Mouse (Mus musculus) midbrain, embryonic 13.5 days (tissue): ENCODE measurements around the gene Elobl. TPM values are rescaled to one million over a fixed set of nuclear protein-coding genes. Genes with fewer than 3 reads are reported as not detected.

Experiments
- ATAC-seq: fragments of 200-750 bp; cut with Nextera tagmentation; 2 replicates; pipeline ENCODE4 v1.8.0; 2017; ENCODE audit warnings: mild to moderate bottlenecking, moderate TSS enrichment, moderate library complexity
- H3K27ac ChIP-seq: fragments of 300-500 bp; sonication (generic); 2 replicates; pipeline ENCODE4 v1.5.1; 2015; ENCODE audit warnings: inconsistent platforms, mild to moderate bottlenecking, moderate library complexity
- H3K27me3 ChIP-seq: fragments of 300-500 bp; sonication (generic); 2 replicates; pipeline ENCODE4 v1.6.1; 2015; ENCODE audit warnings: mild to moderate bottlenecking, inconsistent platforms
- H3K36me3 ChIP-seq: fragments of 300-500 bp; sonication (generic); 2 replicates; pipeline ENCODE4 v1.6.1; 2015; ENCODE audit warnings: mild to moderate bottlenecking, inconsistent platforms
- H3K4me1 ChIP-seq: fragments of 300-500 bp; sonication (generic); replicated peaks from 2 replicates; pipeline ENCODE4 v1.6.1; 2015; ENCODE audit warnings: inconsistent platforms
- H3K4me2 ChIP-seq: fragments of 300-500 bp; sonication (generic); replicated peaks from 2 replicates; pipeline ENCODE4 v1.6.1; 2015; ENCODE audit warnings: moderate library complexity, mild to moderate bottlenecking, inconsistent platforms
- H3K4me3 ChIP-seq: fragments of 300-500 bp; sonication (generic); replicated peaks from 2 replicates; pipeline ENCODE4 v1.5.1; 2015; ENCODE audit warnings: mild to moderate bottlenecking, inconsistent platforms
- H3K9ac ChIP-seq: fragments of 300-500 bp; sonication (generic); replicated peaks from 2 replicates; pipeline ENCODE4 v1.6.1; 2015; ENCODE audit warnings: mild to moderate bottlenecking, inconsistent platforms
- H3K9me3 ChIP-seq: fragments of 300-500 bp; sonication (generic); 2 replicates; pipeline ENCODE4 v1.6.1; 2016; ENCODE audit warnings: mild to moderate bottlenecking, inconsistent platforms
- WGBS: fragments of 180-500 bp; shearing (Covaris S2); methylation state at CpG from one replicate; pipeline ENCODE4 v1.1.7; 2015; 5-methylcytosine and 5-hydroxymethylcytosine counted together
- polyA plus RNA-seq: library from polyadenylated mRNA; unstranded; fragments of >200 nt; fragmentation: Nextera tagmentation; extraction: Ambion mirVana; gene quantifications from 2 replicates; pipeline ENCODE4 v1.2.1, GENCODE M21; 2015

Elobl gene
- not detected in 2 replicates for polyA plus RNA-seq

DNA sequence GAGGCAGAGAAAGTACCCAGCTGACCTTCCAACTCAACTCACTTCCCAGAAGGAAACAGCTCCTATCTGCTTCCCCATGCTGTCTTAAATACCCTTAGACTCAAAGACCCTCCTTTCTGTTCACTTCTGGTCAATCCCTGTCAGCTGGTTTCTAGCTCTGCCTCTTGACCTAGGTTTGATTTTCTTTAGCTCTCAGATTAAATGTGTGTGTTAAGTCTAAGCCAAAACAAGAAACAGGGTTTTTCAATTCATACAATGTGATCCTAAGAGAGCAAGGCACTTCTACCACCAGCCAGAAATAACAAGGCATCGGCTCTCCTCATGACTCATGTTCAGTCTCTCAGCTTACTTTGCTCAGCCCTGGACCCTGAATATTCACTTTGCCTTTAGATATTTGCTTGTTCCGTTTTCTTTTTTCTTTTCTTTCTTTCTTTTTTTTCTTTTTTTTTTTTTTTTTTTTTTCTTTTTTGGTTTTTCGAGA is at the start of gene Elobl:
Gene Elobl, minus strand, starts transcription at position 51 of the 481 bp plus-strand sequence.
- no peak for ATAC-seq
- Histone ChIP-seq H3K27ac (no peak within 1 kb of the TSS), H3K9me3 (no peaks in the 10 kb centered on the region), H3K9ac (no peak within 1 kb of the TSS), H3K4me1 (no peaks in the 10 kb centered on the region), H3K27me3 (no peaks in the 10 kb centered on the region), H3K36me3 (no peaks in the 10 kb centered on the region), H3K4me2 (no peak within 1 kb of the TSS), H3K4me3 (no peak within 1 kb of the TSS)
- 97% methylated on average over 2 of the region's 3 CpGs for WGBS

DNA sequence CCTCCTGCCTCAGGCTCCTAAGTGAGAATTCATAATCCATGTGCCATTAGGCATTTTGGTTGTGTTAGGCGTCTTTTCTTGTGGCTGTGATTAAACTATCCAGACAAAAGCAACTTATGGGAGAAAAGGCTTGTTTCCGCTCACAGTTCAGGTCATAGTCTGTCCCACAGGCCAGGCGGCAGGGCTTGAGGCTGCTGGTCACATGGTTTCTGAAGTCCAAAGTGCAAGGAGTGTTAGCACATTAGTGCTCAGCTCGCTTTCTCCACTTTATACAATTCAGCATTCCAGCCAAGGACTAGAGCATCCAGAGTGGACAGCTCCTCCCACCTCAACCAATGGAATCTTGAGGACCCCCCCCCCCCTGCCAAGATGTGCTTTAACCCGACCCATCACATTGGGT is 45.5 kb upstream of the Elobl start:
- H3K27ac ChIP-seq: no peak overlapping the region
- H3K9me3 ChIP-seq: no peaks in the 10 kb centered on the region
- no peak overlapping the region for H3K4me2 ChIP-seq
- no peak for ATAC-seq
- H3K36me3 ChIP-seq: no peaks in the 10 kb centered on the region
- no peaks in the 10 kb centered on the region for H3K27me3 ChIP-seq
- 88% methylated on average over 5 of the region's 5 CpGs for WGBS
- H3K4me1 ChIP-seq: no peaks in the 10 kb centered on the region
- H3K4me3 ChIP-seq: no peak overlapping the region
- H3K9ac ChIP-seq: no peak overlapping the region

DNA sequence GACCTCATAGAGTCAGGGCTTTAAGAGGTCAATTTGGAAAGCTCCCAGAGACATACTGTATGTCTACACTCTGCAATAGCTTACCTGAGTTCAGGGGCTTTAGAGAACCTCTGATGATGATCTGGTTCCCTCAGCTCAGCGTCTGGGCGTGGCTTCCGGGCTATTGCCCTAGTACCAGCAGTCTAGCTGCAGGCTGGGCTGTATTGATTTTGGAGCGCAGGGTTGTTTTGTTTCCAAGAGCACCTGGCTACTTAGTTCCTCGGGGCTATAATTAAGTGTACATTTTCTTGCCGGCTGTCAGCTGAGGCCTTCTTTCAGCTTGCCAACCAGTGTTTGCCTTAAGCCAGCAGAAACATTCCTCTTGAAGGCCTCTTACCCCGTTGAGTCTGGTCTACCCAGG is 42.8 kb upstream of the Elobl start:
- Histone ChIP-seq H3K4me1 (no peaks in the 10 kb centered on the region), H3K4me2 (no peak overlapping the region), H3K4me3 (no peak overlapping the region), H3K36me3 (no peaks in the 10 kb centered on the region), H3K27me3 (no peaks in the 10 kb centered on the region), H3K9ac (no peak overlapping the region), H3K9me3 (no peaks in the 10 kb centered on the region), H3K27ac (no peak overlapping the region)
- no peak for ATAC-seq
- WGBS: 71% methylated on average over 7 of the region's 7 CpGs

DNA sequence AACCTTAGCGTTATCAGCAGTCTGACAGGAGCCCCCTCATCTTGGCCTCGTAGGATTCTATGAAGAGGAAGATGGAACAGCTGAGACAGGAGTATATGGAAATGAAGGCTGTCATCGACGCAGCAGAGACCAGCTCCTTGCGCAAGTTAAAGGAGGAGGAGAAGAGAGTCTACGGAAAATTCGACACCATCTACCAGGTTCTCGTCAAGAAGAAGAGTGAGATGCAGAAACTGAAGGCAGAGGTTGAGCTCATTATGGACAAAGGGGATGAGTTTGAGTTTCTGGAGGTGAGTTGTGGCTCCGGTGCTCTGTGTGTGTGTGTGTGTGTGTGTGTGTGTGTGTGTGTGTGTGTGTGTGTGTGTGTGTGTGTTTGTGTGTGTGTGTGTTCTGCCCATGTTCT is 42.3 kb upstream of the Elobl start:
- Histone ChIP-seq H3K4me2 (no peak overlapping the region), H3K4me1 (no peaks in the 10 kb centered on the region), H3K36me3 (no peaks in the 10 kb centered on the region), H3K27me3 (no peaks in the 10 kb centered on the region), H3K9me3 (no peaks in the 10 kb centered on the region), H3K9ac (no peak overlapping the region), H3K27ac (no peak overlapping the region), H3K4me3 (no peak overlapping the region)
- WGBS: 92% methylated on average over 9 of the region's 9 CpGs
- ATAC-seq: no peak

DNA sequence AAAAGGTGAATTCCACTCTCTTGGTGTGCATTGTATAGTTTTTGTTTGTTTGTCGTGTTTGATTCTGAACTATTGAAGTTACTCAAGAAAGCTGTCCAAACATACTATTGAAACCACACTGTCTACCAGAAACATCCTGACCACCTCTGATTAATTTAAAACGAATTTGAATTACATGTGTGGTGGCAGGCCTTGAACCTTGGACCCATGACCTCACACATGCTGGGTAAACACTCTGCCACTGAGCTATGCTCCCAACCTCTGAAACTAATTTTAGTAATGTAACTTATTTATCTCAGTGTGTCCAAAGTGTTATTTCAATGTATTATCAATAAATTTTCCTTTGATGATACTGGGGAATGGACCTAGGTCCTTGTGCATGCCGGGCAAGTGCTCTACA is 40.9 kb upstream of the Elobl start:
- no peak overlapping the region for H3K4me3 ChIP-seq
- 91% methylated on average over 3 of the region's 3 CpGs for WGBS
- no peaks in the 10 kb centered on the region for H3K27me3 ChIP-seq
- no peaks in the 10 kb centered on the region for H3K36me3 ChIP-seq
- H3K27ac ChIP-seq: no peak overlapping the region
- H3K9me3 ChIP-seq: no peaks in the 10 kb centered on the region
- no peaks in the 10 kb centered on the region for H3K4me1 ChIP-seq
- no peak for ATAC-seq
- no peak overlapping the region for H3K4me2 ChIP-seq
- no peak overlapping the region for H3K9ac ChIP-seq

DNA sequence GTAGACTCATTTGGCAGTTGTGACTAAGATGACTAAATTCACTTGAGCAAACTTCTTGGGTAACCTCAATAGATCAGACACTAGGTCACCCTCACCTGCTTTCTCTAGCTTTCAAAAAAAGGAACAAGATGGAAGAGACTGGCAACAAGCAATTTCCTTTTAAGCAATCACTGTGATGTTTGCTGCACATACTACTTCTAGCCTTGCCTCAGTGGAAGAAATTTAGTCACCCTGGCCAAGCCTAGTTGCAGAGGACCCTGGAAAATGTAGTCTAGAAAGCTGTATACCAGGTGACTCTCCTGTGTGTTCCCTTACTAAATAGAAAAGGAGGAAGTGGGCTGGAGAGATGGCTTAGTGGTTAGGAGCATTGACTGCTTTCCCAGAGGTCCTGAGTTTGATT is 39.7 kb upstream of the Elobl start:
- no peaks in the 10 kb centered on the region for H3K27me3 ChIP-seq
- H3K9ac ChIP-seq: no peak overlapping the region
- no peaks in the 10 kb centered on the region for H3K9me3 ChIP-seq
- H3K4me3 ChIP-seq: no peak overlapping the region
- no peaks in the 10 kb centered on the region for H3K4me1 ChIP-seq
- H3K36me3 ChIP-seq: no peaks in the 10 kb centered on the region
- no peak for ATAC-seq
- no peak overlapping the region for H3K4me2 ChIP-seq
- no peak overlapping the region for H3K27ac ChIP-seq

DNA sequence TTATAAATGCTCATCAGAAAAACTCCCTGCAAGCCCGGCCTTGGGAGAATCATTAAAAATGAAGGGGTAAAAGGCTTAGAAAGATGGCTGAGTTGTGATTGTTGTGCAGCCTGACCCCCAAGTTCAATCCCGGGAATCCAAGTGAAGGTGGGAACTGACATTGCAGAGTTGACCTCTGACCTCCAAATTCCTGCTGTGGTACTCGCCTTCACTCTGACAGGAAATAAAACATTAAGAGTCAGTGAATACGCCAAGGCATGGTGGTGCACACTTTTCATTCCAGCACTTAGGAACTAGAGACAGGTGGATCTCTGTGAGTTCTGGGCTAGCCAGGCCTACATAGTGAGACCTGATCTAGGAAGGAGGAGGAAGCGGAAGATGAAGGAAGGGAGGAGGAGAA is 38.7 kb upstream of the Elobl start:
- no peak overlapping the region for H3K27ac ChIP-seq
- H3K36me3 ChIP-seq: no peaks in the 10 kb centered on the region
- H3K9ac ChIP-seq: no peak overlapping the region
- peaks cover under 1% of the 10 kb centered on the region; the same call in 1 of the 2 replicates for H3K27me3 ChIP-seq
- no peaks in the 10 kb centered on the region for H3K4me1 ChIP-seq
- H3K4me2 ChIP-seq: no peak overlapping the region
- no peak for ATAC-seq
- H3K4me3 ChIP-seq: no peak overlapping the region
- no peaks in the 10 kb centered on the region for H3K9me3 ChIP-seq
- 85% methylated on average over 5 of the region's 5 CpGs for WGBS

DNA sequence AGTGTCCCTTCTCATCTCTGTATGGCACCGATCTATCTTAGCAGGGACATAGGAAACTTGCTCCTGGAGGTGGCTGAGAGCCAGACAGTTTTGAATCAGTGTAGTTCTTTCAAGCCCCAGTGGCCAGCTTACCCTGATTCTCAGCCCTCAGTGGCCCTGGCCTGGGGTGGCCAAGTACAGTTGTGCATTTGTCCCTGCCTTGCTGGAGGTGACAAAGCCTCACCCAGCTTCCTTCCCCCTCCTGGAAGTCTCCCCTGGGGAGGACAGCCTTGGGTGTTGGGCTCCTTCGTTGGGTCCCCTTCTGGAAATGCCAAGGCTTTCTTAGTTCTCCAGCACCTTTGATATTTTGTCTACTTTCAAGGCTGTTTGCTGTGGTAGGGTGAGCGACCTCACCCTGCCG is 37.0 kb upstream of the Elobl start:
- Histone ChIP-seq H3K9ac (no peak overlapping the region), H3K27ac (no peak overlapping the region), H3K27me3 (peaks cover 18% of the 10 kb centered on the region), H3K36me3 (no peaks in the 10 kb centered on the region), H3K4me1 (peaks cover 7% of the 10 kb centered on the region), H3K9me3 (no peaks in the 10 kb centered on the region), H3K4me3 (no peak overlapping the region), H3K4me2 (no peak overlapping the region)
- whole genome bisulfite sequencing: 88% methylated on average over 4 of the region's 4 CpGs
- no peak for ATAC-seq

DNA sequence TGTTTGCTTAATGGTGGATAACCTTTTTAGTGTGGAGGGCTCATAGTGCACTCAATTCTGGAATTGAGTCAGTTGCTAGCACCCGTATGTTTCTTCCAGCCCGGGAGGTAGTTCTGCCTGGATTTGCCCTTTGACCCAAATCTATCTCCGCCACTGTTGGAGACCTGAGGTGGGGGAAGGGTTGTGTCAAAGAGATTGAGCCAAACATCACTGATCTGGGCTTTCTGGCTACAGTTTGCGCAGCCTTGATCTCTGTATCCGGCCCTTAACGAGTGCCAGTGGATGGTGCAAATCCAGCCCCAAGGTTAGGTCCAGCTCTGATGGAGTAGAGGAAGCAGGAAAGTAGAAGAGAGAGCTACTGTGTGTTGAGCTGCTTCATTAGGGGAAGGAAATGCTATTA is 36.3 kb upstream of the Elobl start:
- no peak overlapping the region for H3K9ac ChIP-seq
- no peaks in the 10 kb centered on the region for H3K36me3 ChIP-seq
- no peaks in the 10 kb centered on the region for H3K9me3 ChIP-seq
- H3K4me3 ChIP-seq: no peak overlapping the region
- no peak overlapping the region for H3K4me2 ChIP-seq
- no peak for ATAC-seq
- H3K27ac ChIP-seq: no peak overlapping the region
- WGBS: 66% methylated on average over 6 of the region's 6 CpGs
- H3K4me1 ChIP-seq: peaks cover 7% of the 10 kb centered on the region
- peaks cover 24% of the 10 kb centered on the region for H3K27me3 ChIP-seq

DNA sequence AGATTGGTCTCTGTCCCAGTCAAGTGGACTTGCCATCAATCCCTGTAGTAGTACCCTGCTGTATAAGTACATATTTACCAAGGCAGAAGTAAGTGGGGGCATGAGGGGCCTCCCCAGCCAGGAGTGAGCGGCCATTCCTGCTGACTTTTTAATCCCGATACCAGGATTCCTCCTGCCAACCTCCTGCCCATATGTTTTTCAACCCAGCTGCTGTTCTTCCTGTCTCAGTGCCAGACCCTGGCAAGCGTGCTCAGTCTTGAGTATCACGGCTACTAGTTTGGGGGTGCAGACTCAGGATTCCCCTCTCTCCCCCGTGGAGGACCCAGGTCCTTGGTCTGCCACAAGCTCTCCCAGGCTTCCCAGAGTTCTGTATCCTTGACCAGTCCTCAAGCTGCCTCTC is 35.9 kb upstream of the Elobl start:
- Histone ChIP-seq H3K9me3 (no peaks in the 10 kb centered on the region), H3K27me3 (peaks cover 27% of the 10 kb centered on the region), H3K4me1 (peaks cover 7% of the 10 kb centered on the region), H3K27ac (no peak overlapping the region), H3K9ac (no peak overlapping the region), H3K4me3 (no peak overlapping the region), H3K4me2 (no peak overlapping the region), H3K36me3 (no peaks in the 10 kb centered on the region)
- 86% methylated on average over 5 of the region's 5 CpGs for WGBS
- no peak for ATAC-seq

DNA sequence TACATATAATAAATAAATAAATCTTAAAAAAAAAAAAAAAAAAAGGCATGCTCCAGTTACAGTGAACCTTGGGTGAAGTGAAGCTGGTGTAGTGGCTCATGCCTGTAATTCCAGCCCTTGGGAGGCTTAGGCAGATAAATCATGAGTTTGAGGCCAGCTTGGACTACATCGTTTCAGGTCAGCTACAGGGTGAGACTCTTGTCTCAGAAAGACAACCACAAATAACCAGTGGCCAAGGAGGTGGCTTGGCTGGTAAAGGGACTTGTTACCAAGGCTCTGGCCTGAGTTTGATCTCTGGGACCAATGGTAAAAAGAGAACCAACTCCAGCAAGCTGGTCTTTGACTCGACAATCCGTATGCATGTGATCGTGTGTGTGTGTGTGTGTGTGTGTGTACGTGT is 35.3 kb upstream of the Elobl start:
- Histone ChIP-seq H3K36me3 (no peaks in the 10 kb centered on the region), H3K4me2 (no peak overlapping the region), H3K27me3 (peaks cover 27% of the 10 kb centered on the region), H3K4me1 (peaks cover 7% of the 10 kb centered on the region), H3K27ac (no peak overlapping the region), H3K9me3 (no peaks in the 10 kb centered on the region), H3K4me3 (no peak overlapping the region), H3K9ac (no peak overlapping the region)
- no peak for ATAC-seq
- 94% methylated on average over 5 of the region's 5 CpGs for WGBS

DNA sequence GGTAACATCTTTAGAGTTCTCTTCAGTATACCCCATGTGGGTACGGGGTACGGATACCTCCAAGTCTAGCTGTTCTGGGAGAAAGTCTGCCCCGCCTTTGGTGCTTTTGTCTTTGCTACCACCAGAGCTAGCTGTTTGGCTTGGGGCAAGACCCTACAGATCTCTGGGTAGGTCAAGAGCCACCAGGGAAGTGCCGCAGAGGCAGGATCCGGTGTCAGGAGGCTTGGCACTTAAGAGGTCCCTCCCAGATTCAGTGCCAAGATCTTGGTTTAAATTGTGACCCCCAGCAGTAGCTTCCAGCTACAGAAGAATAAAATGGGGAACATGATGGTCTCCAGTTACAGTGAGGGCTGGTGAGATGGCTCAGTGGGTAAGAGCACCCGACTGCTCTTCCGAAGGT is 34.8 kb upstream of the Elobl start:
- WGBS: 95% methylated on average over 7 of the region's 7 CpGs
- H3K4me1 ChIP-seq: peaks cover 7% of the 10 kb centered on the region
- peaks cover 27% of the 10 kb centered on the region for H3K27me3 ChIP-seq
- no peak overlapping the region for H3K4me2 ChIP-seq
- H3K27ac ChIP-seq: no peak overlapping the region
- ATAC-seq: no peak
- H3K9me3 ChIP-seq: no peaks in the 10 kb centered on the region
- no peak overlapping the region for H3K4me3 ChIP-seq
- no peak overlapping the region for H3K9ac ChIP-seq
- H3K36me3 ChIP-seq: no peaks in the 10 kb centered on the region

DNA sequence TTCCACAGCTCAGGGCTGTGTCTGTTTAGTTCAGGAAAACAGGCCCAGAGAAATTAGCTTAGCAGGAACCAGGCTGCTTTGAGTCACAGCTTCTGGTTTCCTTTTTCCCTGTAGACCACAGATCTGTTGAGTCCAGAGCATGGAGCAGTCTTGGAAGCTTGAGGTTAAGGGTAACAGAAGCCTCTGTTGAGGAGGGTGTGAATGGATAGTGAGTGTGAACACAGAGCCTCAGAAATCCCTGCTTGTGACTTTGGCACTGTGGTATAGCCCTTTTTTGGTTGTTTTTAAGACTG is 33.7 kb upstream of the Elobl start:
- no peaks in the 10 kb centered on the region for H3K36me3 ChIP-seq
- no peak for ATAC-seq
- no peak overlapping the region for H3K27ac ChIP-seq
- H3K4me2 ChIP-seq: no peak overlapping the region
- H3K27me3 ChIP-seq: peaks cover 27% of the 10 kb centered on the region
- no peak overlapping the region for H3K4me3 ChIP-seq
- H3K9ac ChIP-seq: no peak overlapping the region
- peaks cover 7% of the 10 kb centered on the region for H3K4me1 ChIP-seq
- no peaks in the 10 kb centered on the region for H3K9me3 ChIP-seq
